Mouse (Mus musculus) embryo, embryonic 11.5 days (tissue): ENCODE measurements at regions not wholly inside any gene's neighbourhood (a gene's known extent, or its start where the extent isn't known, plus 50 kb on each side); places are given as distances from the start of the nearest gene placed in this dataset.
A peak's percentile ranks its signal among the peaks of the same experiment; 100 is the strongest.
"Not testable (repeated sequence)": the region's sequence is repeated elsewhere in the genome, so short reads cannot be mapped to it uniquely, and the experiment has no call there.

ENCODE experiments used
- DNase-seq: peaks from one replicate; pipeline ENCODE4 v3.0.0-alpha.2; 2012; ENCODE audit warnings: low read depth, low spot score

GRCm38 (mm10) chr7:113010150-113010549 is 56.4 kb downstream of the Rassf10 start:
- DNase-seq: no peak

- DNase-seq: peak; percentile 2
Measured at GRCm38 (mm10) chr7:113017092-113017755, 63.5 kb downstream of the Rassf10 start.

- no peak for DNase-seq
Measured at GRCm38 (mm10) chr7:113021412-113021811, 67.7 kb downstream of the Rassf10 start.

- no peak for DNase-seq
Measured at GRCm38 (mm10) chr7:113022516-113022915, 68.8 kb downstream of the Rassf10 start.

- no peak for DNase-seq
Measured at GRCm38 (mm10) chr7:113025758-113026157, 72.0 kb downstream of the Rassf10 start.

- DNase-seq: no peak
Measured at GRCm38 (mm10) chr7:113026290-113027075, 72.7 kb downstream of the Rassf10 start.

GRCm38 (mm10) chr7:113027125-113027801 is 73.5 kb downstream of the Rassf10 start:
- DNase-seq: no peak

GRCm38 (mm10) chr7:113030053-113030752 is 76.4 kb downstream of the Rassf10 start:
- DNase-seq: no peak

- DNase-seq: no peak
Measured at GRCm38 (mm10) chr7:113035751-113036150, 82.0 kb downstream of the Rassf10 start.

- DNase-seq: no peak
Measured at GRCm38 (mm10) chr7:113037825-113038613, 84.3 kb downstream of the Rassf10 start.

GRCm38 (mm10) chr7:113038906-113039671 is 85.3 kb downstream of the Rassf10 start:
- DNase-seq: no peak

GRCm38 (mm10) chr7:113045613-113046159 is 91.9 kb downstream of the Rassf10 start:
- not testable (repeated sequence) for DNase-seq

GRCm38 (mm10) chr7:113046406-113046805 is 92.6 kb downstream of the Rassf10 start:
- no peak for DNase-seq

GRCm38 (mm10) chr7:113047583-113047982 is 93.8 kb downstream of the Rassf10 start:
- DNase-seq: no peak

- peak; percentile 20 for DNase-seq
Measured at GRCm38 (mm10) chr7:113048097-113048795, 94.5 kb downstream of the Rassf10 start.

- no peak for DNase-seq
Measured at GRCm38 (mm10) chr7:113049440-113049839, 95.7 kb downstream of the Rassf10 start.

GRCm38 (mm10) chr7:113052952-113053351 is 99.2 kb downstream of the Rassf10 start:
- DNase-seq: no peak

GRCm38 (mm10) chr7:113056421-113056820 is 102.7 kb downstream of the Rassf10 start:
- DNase-seq: no peak

- no peak for DNase-seq
Measured at GRCm38 (mm10) chr7:113059211-113059966, 105.6 kb downstream of the Rassf10 start.
